Mouse (Mus musculus) cortical plate, adult 2 months (tissue): ENCODE results near the gene Rnf38.

ENCODE experiments used
- CTCF ChIP-seq: fragments of 200-500 bp; IDR thresholded peaks from 2 replicates; pipeline ENCODE4 v1.5.1; 2011; ENCODE audit warnings: mild to moderate bottlenecking, control low read depth, low read length; ENCODE audit not compliant: insufficient read depth; ENCODE audit errors: extremely low read depth
- POLR2A ChIP-seq: fragments of 200-500 bp; IDR thresholded peaks from 2 replicates; pipeline ENCODE4 v1.6.1; 2011; ENCODE audit warnings: mild to moderate bottlenecking, low read length, control low read depth; ENCODE audit not compliant: insufficient read depth; ENCODE audit errors: extremely low read depth

DNA sequence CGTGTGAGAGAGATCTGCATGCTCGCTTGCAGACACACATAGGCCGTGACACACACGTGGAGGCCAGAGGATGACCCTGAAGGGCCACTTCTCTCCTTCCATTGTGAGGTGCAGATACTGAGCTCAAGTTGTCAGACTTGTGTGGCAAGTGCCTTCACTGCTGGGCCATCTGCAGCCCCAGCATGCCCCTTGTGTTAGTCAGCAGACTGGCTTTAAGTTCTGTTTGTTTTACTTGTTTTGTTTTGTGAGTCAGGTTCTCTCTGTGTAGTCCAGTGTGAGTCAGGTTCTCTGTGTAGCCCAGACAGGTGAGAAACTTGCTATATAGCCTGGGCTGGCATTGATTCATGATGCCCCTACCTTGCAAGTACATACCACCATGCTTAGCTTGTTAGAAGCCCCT lies 139.1 kb downstream of the Rnf38 start:
- TF ChIP-seq CTCF (no peak), POLR2A (no peak)
